ENCODE assay signal across 8 mouse cellular contexts in genomic region chr17:47371451-47371850, GRCm38 (mm10). TPM values are rescaled to one million over a fixed set of nuclear protein-coding genes. Genes with fewer than 3 reads are reported as not detected.
DNase-seq lines count a peak whose midpoint lies in the region; ATAC-seq and TF ChIP-seq lines count a peak whose summit lies in the region.

No protein-coding gene starts in this region.

- no peak overlapping the region for H3K27ac ChIP-seq in cortical plate, adult 2 months (ENCODE audit: insufficient read depth, low read length)
- no peak overlapping the region for H3K27ac ChIP-seq in heart, embryonic 16.5 days (ENCODE audit: low read length)
- no peak overlapping the region for H3K27ac ChIP-seq in liver, postnatal 0 days (ENCODE audit: low read depth)
- no peak overlapping the region for H3K27ac ChIP-seq in neural tube, embryonic 15.5 days (replicated peaks)

- no peak for TF ChIP-seq POLR2A in cortical plate, adult 2 months (IDR thresholded peaks at IDR 0.05; ENCODE audit: extremely low read depth, insufficient read depth, low read length)

- 8% methylated on average over 4 of the region's 4 CpGs for WGBS in heart, embryonic 16.5 days
- WGBS in liver, postnatal 0 days (ENCODE audit: insufficient replicate concordance): 7% methylated on average over 4 of the region's 4 CpGs
- WGBS in neural tube, embryonic 15.5 days: 12% methylated on average over 4 of the region's 4 CpGs

- no peaks in the 10 kb centered on the region for H3K9me3 ChIP-seq in heart, embryonic 16.5 days (replicated peaks; ENCODE audit: control insufficient read depth, low read length)
- H3K9me3 ChIP-seq in liver, postnatal 0 days (ENCODE audit: low read length): no peaks in the 10 kb centered on the region
- no peaks in the 10 kb centered on the region for H3K9me3 ChIP-seq in neural tube, embryonic 15.5 days (replicated peaks)

- peak; percentile 71 for TF ChIP-seq CTCF in cortical plate, adult 2 months (IDR thresholded peaks at IDR 0.05; ENCODE audit: extremely low read depth, insufficient read depth, low read length)
- peak; percentile 92 for TF ChIP-seq CTCF in liver, postnatal 0 days (IDR thresholded peaks at IDR 0.05; ENCODE audit: low read depth)

- H3K9ac ChIP-seq in heart, embryonic 16.5 days (ENCODE audit: low read length): no peak overlapping the region
- no peak overlapping the region for H3K9ac ChIP-seq in liver, postnatal 0 days (replicated peaks)
- no peak overlapping the region for H3K9ac ChIP-seq in neural tube, embryonic 15.5 days (replicated peaks)

- H3K36me3 ChIP-seq in heart, embryonic 16.5 days (ENCODE audit: control insufficient read depth, insufficient read depth): peaks cover 35% of the 10 kb centered on the region
- peaks cover 31% of the 10 kb centered on the region for H3K36me3 ChIP-seq in liver, postnatal 0 days (replicated peaks; ENCODE audit: insufficient read depth, low read length)
- peaks cover 42% of the 10 kb centered on the region for H3K36me3 ChIP-seq in neural tube, embryonic 15.5 days

- DNase-seq in CD8-positive naive resting alpha-beta T cell, adult 2 months (ENCODE audit: low read depth in 2 of 2, low spot score in 2 of 2): peak; percentile 58 to 73
- peak; percentile 87 for DNase-seq in R1 (ENCODE audit: low read depth, low spot score)
- DNase-seq in kidney, postnatal 36 days: peak; percentile 80 to 85
- peak; percentile 69 for DNase-seq in liver, postnatal 0 days
- peak; percentile 42 to 56 for DNase-seq in urinary bladder, postnatal 36 days (ENCODE audit: low spot score in 2 of 2)

- no peaks in the 10 kb centered on the region; the same call in 1 of the 2 replicates for H3K4me1 ChIP-seq in cortical plate, adult 2 months (ENCODE audit: control insufficient read depth, insufficient read depth, low read length)
- H3K4me1 ChIP-seq in heart, embryonic 16.5 days (ENCODE audit: control insufficient read depth, insufficient read depth, low read length): peaks cover 11% of the 10 kb centered on the region
- peaks cover 10% of the 10 kb centered on the region for H3K4me1 ChIP-seq in liver, postnatal 0 days (ENCODE audit: insufficient read depth)
- peaks cover 24% of the 10 kb centered on the region for H3K4me1 ChIP-seq in neural tube, embryonic 15.5 days

- 0 out of 2 replicates have a peak, but pooled peaks have one; percentile 59 for ATAC-seq in heart, embryonic 16.5 days (replicated peaks; ENCODE audit: extremely low read depth, insufficient read depth, low FRiP score)
- ATAC-seq in liver, postnatal 0 days: peak; percentile 58; the same call in 1 of the 2 replicates
- 0 out of 2 replicates have a peak, but pooled peaks have one; percentile 53 for ATAC-seq in neural tube, embryonic 15.5 days (ENCODE audit: low FRiP score)

- H3K4me3 ChIP-seq in cortical plate, adult 2 months (ENCODE audit: insufficient read depth, low read length): no peak overlapping the region
- H3K4me3 ChIP-seq in heart, embryonic 16.5 days (ENCODE audit: low read length): no peak overlapping the region
- H3K4me3 ChIP-seq in liver, postnatal 0 days (ENCODE audit: low read depth, low read length): no peak overlapping the region
- no peak overlapping the region for H3K4me3 ChIP-seq in neural tube, embryonic 15.5 days (replicated peaks)

- H3K4me2 ChIP-seq in heart, embryonic 16.5 days (ENCODE audit: low read depth, low read length): no peak overlapping the region
- no peak overlapping the region for H3K4me2 ChIP-seq in liver, postnatal 0 days (ENCODE audit: low read depth, low read length)
- 0 out of 2 replicates have a peak overlapping the region, but pooled peaks have one; percentile 17 for H3K4me2 ChIP-seq in neural tube, embryonic 15.5 days

- no peak for TF ChIP-seq EP300 in liver, postnatal 0 days (IDR thresholded peaks at IDR 0.05; ENCODE audit: low read depth)

- no peaks in the 10 kb centered on the region; the same call in 1 of the 2 replicates for H3K27me3 ChIP-seq in heart, embryonic 16.5 days (ENCODE audit: control insufficient read depth, insufficient read depth, low read length)
- no peaks in the 10 kb centered on the region for H3K27me3 ChIP-seq in liver, postnatal 0 days (ENCODE audit: insufficient read depth, low read length)
- peaks cover 9% of the 10 kb centered on the region; the same call in 1 of the 2 replicates for H3K27me3 ChIP-seq in neural tube, embryonic 15.5 days (replicated peaks)

RNA-seq across cellular contexts. Expression of gene Mrps10, which starts 2.8 kb away (rescaled TPM):
- polyA plus RNA-seq in cortical plate, adult 2 months (2012; rRNA removed): 45.1 and 47.7 TPM in 2 replicates
- polyA plus RNA-seq in heart, embryonic 16.5 days (2015; fragmentation: Nextera tagmentation; extraction: Ambion mirVana): 65.7 and 67.4 TPM in 2 replicates
- polyA plus RNA-seq in liver, postnatal 0 days (2015; fragmentation: Nextera tagmentation; extraction: Ambion mirVana): 46.6 and 47.5 TPM in 2 replicates
- 72.0 and 75.3 TPM in 2 replicates for polyA plus RNA-seq in neural tube, embryonic 15.5 days (2015; fragmentation: Nextera tagmentation; extraction: Ambion mirVana)

RNA-seq across cellular contexts. Expression of gene Guca1b, which starts 13.7 kb away (rescaled TPM):
- 1.2 and 1.3 TPM in 2 replicates for polyA plus RNA-seq in cortical plate, adult 2 months (2012; rRNA removed)
- 0.95 and 1.2 TPM in 2 replicates for polyA plus RNA-seq in heart, embryonic 16.5 days (2015; fragmentation: Nextera tagmentation; extraction: Ambion mirVana)
- 0.11 and 0.13 TPM in 2 replicates for polyA plus RNA-seq in liver, postnatal 0 days (2015; fragmentation: Nextera tagmentation; extraction: Ambion mirVana)
- polyA plus RNA-seq in neural tube, embryonic 15.5 days (2015; fragmentation: Nextera tagmentation; extraction: Ambion mirVana): 0.56 and 0.77 TPM in 2 replicates

RNA-seq across cellular contexts. Expression of gene Guca1a, which starts 28.9 kb away (rescaled TPM):
- 0.21 and 0.47 TPM in 2 replicates for polyA plus RNA-seq in cortical plate, adult 2 months (2012; rRNA removed)
- polyA plus RNA-seq in heart, embryonic 16.5 days (2015; fragmentation: Nextera tagmentation; extraction: Ambion mirVana): 1.2 and 2.1 TPM in 2 replicates
- polyA plus RNA-seq in liver, postnatal 0 days (2015; fragmentation: Nextera tagmentation; extraction: Ambion mirVana): 1.5 TPM in 2 replicates
- polyA plus RNA-seq in neural tube, embryonic 15.5 days (2015; fragmentation: Nextera tagmentation; extraction: Ambion mirVana): 0.92 and 1.2 TPM in 2 replicates
